Mouse (Mus musculus) E14TG2a.4 (cell line): ENCODE measurements around the gene Tnfaip8l2.
"Not testable (repeated sequence)": the region's sequence is repeated elsewhere in the genome, so short reads cannot be mapped to it uniquely, and the experiment has no call there.

ENCODE experiments used
- H3K27me3 ChIP-seq: 2 replicates; pipeline ENCODE4 v1.6.1; 2014; ENCODE audit warnings: low read length, control low read depth; ENCODE audit not compliant: insufficient read depth
- H3K36me3 ChIP-seq: 2 replicates; pipeline ENCODE4 v1.6.1; 2014; ENCODE audit warnings: low read length, control low read depth; ENCODE audit not compliant: insufficient read depth
- H3K4me1 ChIP-seq: replicated peaks from 2 replicates; pipeline ENCODE4 v1.6.1; 2014; ENCODE audit warnings: low read depth, low read length, control low read depth
- H3K4me3 ChIP-seq: replicated peaks from 2 replicates; pipeline ENCODE4 v1.5.1; 2014; ENCODE audit warnings: mild to moderate bottlenecking, low read length
- H3K9me3 ChIP-seq: 2 replicates; pipeline ENCODE4 v1.6.1; 2014; ENCODE audit warnings: low read length, control low read depth
- CTCF ChIP-seq: conservative IDR thresholded peaks from 2 replicates; pipeline ENCODE4 v1.5.1; 2014; ENCODE audit warnings: low read length
- NANOG ChIP-seq: IDR thresholded peaks from 2 replicates; pipeline ENCODE4 v1.6.1; 2014; ENCODE audit warnings: borderline replicate concordance, low read length, mixed read lengths
- POU5F1 ChIP-seq: IDR thresholded peaks from 2 replicates; pipeline ENCODE4 v1.6.1; 2014; ENCODE audit warnings: low read length, borderline replicate concordance

The Tnfaip8l2 gene

DNA sequence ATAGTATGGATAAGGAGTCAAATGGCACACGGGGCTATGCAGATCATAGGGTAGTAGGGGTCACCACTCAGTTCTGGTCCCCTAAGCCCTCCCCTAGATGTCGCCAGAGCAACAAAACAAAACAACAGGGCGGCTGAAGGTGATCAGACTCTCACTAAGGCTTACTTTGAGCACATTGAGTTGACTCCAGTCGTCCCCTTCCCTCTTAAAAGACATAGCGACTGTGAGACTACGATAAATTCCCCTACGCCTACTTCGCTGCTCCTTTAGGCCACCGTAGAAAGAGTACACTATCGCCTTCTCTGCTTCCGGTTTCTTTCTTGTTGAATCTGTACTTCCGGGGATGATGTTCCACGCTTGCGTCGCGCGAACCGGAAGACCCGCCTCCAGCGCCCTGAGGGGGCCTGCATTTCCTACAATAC lies 8.5 kb downstream of the Tnfaip8l2 start, which contains the start of the genes Scnm1 and Lysmd1:
Gene Scnm1 (minus strand): TSS at position 332 of the 422 bp plus-strand sequence.
Gene Lysmd1 (plus strand): TSS at position 409 of the 422 bp plus-strand sequence.
- Histone ChIP-seq H3K4me1 (peaks cover 50% of the 10 kb centered on the region), H3K27me3 (no peaks in the 10 kb centered on the region), H3K4me3 (peak within 1 kb of the TSS; percentile 84), H3K36me3 (peaks cover 33% of the 10 kb centered on the region), H3K9me3 (no peaks in the 10 kb centered on the region)
- 0 out of 2 replicates have a peak, but pooled peaks have one; percentile 8 for TF ChIP-seq CTCF
- TF ChIP-seq POU5F1: no peak

DNA sequence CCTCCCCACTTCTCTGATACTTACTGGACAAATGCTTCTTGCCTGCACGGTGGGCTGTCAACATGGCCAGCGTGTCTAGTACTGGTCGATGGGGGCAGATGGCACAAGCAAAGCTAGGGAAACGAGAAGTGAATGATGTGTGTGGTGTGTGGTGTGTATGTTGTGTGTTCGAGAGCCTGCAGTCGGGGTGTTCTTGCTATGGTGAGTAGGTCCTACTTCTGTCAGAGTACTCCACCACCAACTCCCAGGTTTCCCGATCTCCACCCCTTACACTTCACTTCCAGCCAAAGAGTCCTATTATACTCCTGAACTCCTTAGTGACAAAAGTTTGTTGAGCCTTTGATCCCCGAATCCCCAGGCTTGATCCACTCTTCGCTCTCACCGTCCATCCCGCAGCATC lies 9.0 kb downstream of the Tnfaip8l2 start:
- H3K9me3 ChIP-seq: no peaks in the 10 kb centered on the region
- H3K27me3 ChIP-seq: no peaks in the 10 kb centered on the region
- H3K4me3 ChIP-seq: peak overlapping the region; percentile 84
- H3K36me3 ChIP-seq: peaks cover 38% of the 10 kb centered on the region
- TF ChIP-seq POU5F1 (no peak), NANOG (no peak), CTCF (no peak)
- peaks cover 54% of the 10 kb centered on the region for H3K4me1 ChIP-seq

DNA sequence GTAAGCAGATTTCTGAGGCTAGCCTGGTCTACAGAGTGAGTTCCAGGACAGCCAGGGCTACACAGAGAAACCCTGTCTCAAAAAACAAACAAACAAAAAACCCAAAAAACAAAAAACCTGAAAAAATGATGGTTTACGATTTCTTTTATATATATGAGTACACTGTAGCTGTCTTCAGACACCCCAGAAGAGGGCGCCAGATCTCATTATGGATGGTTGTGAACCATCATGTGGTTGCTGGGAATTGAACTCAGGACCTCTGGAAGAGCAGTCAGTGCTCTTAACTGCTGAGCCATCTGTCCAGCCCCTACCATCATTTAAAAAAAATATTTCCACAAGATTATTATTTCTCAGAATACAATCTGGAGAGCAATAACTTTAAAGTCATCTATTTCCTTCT lies 9.8 kb downstream of the Tnfaip8l2 start:
- H3K36me3 ChIP-seq: peaks cover 40% of the 10 kb centered on the region
- H3K9me3 ChIP-seq, H3K27me3 ChIP-seq: not testable (repeated sequence)
- H3K4me3 ChIP-seq: peak overlapping the region; percentile 84; the same call in 1 of the 2 replicates
- TF ChIP-seq CTCF: peak; percentile 37
- peaks cover 55% of the 10 kb centered on the region for H3K4me1 ChIP-seq

DNA sequence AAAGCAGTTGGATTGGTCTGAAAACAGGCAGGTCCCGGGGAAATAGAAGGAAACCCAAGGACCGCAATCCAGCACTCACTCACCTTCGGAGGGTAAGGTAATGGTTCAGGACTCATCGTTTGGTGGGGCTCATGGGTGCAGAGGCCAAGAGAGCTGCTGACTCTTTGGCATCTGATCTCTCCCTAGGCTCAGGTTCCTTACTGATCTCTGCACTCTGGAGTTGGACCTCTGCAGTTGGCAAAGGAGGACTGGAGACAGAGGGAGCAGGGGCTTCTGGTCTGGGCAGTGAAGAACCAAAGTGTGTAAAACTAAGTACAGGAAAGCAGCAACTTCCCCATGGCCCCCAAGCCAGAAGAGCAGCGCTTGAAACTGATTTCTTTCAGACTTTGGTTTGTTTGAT lies 12.1 kb downstream of the Tnfaip8l2 start:
- Histone ChIP-seq H3K27me3 (no peaks in the 10 kb centered on the region), H3K36me3 (peaks cover 44% of the 10 kb centered on the region), H3K4me3 (no peak overlapping the region), H3K4me1 (peaks cover 43% of the 10 kb centered on the region), H3K9me3 (no peaks in the 10 kb centered on the region)
- TF ChIP-seq NANOG: no peak

DNA sequence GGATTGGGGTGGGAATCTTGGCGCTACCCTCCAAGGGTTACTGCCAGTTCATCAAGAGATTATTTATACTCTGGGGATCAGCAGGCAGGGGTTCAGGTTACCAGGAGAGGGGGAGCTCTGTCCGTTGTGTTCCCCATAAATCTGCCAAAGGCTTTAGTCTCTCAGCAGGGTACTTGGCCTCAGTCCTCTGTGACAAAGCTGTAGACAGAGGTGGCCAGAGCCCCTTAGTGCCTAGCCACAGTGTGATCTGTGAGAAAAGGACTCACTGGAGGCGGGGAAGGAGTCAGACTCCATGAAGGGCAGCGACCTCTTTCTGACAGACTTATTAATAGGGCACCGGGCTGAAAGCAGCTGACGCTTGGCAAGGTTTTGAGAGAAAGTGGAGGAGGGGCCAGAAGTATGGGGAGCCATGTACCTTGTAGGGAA lies 12.9 kb downstream of the Tnfaip8l2 start:
- peaks cover 44% of the 10 kb centered on the region for H3K36me3 ChIP-seq
- TF ChIP-seq POU5F1 (no peak), CTCF (no peak), NANOG (no peak)
- H3K27me3 ChIP-seq: no peaks in the 10 kb centered on the region
- H3K4me1 ChIP-seq: peaks cover 48% of the 10 kb centered on the region
- H3K4me3 ChIP-seq: no peak overlapping the region
- no peaks in the 10 kb centered on the region for H3K9me3 ChIP-seq

DNA sequence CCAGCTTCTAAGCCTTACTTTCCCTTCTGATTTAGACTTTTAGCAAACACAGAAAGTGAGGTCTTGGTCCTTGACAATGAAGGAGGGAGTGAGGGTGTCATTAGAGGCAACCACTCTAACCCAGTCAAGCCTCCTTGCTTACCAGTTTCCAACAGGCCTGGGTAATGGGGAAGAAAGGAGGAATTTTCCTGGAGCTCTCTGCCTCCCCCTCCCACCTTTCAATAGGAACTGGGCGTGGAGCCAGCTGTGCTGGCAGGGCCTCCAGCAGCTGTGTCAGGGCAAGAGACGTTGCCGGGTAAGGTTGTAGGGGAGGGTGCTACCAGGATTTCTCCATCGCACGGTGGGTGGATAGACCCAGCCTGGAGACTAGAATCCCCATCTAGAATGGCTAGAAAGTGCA lies 17.2 kb downstream of the Tnfaip8l2 start:
- H3K36me3 ChIP-seq: peaks cover 58% of the 10 kb centered on the region
- H3K9me3 ChIP-seq: no peaks in the 10 kb centered on the region
- H3K4me3 ChIP-seq: no peak overlapping the region
- peaks cover 47% of the 10 kb centered on the region for H3K4me1 ChIP-seq
- no peak for TF ChIP-seq NANOG
- TF ChIP-seq POU5F1: no peak
- no peak for TF ChIP-seq CTCF
- H3K27me3 ChIP-seq: no peaks in the 10 kb centered on the region

DNA sequence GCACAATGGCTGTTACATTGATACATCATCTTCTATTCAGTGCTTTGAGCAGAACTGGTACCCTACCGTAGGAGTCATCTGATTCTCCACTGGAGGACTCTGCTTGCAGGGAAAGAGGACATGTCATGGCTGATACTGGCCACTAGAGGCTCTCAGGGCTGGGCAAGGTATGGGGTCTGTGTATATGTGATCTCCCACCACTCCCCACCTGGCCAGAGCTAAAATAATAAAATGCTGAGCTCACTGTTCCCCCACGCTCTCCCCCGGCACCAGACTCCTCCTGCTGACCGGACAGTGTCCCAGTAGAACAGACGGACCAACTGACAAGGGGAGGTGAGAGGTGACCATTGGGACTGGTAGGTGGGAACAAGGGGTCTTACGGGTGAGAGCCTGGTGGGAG lies 17.9 kb downstream of the Tnfaip8l2 start, which contains the start of gene Tmod4:
Gene Tmod4 (plus strand): TSS at position 231 of the 400 bp plus-strand sequence.
- no peaks in the 10 kb centered on the region for H3K27me3 ChIP-seq
- no peaks in the 10 kb centered on the region for H3K9me3 ChIP-seq
- peaks cover 42% of the 10 kb centered on the region for H3K4me1 ChIP-seq
- H3K4me3 ChIP-seq: no peak within 1 kb of the TSS
- peaks cover 58% of the 10 kb centered on the region for H3K36me3 ChIP-seq
- TF ChIP-seq CTCF: peak; percentile 79
- no peak for TF ChIP-seq POU5F1

DNA sequence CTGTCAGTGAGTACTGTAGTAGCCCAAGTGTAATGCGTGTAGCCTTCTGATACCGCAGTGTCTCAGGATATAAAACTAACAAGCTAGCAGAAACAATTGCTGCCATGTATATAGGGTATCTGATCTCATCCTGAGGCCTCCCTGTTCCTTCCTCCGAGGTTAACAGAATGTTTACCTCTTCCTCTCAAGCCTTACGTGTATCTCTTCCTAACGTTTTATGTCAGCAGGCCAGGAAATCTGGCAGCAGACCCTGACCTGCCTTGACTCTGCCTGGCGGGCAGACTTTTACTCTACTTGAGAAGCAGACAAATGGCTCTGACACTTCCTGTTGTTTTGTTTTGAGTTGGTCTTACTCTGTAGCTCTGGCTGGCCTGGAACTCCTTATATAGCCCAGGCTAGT lies 20.6 kb downstream of the Tnfaip8l2 start:
- Histone ChIP-seq H3K4me1 (peaks cover 20% of the 10 kb centered on the region), H3K4me3 (no peak overlapping the region), H3K9me3 (no peaks in the 10 kb centered on the region), H3K36me3 (peaks cover 68% of the 10 kb centered on the region), H3K27me3 (no peaks in the 10 kb centered on the region)
- no peak for TF ChIP-seq POU5F1
- no peak for TF ChIP-seq NANOG
- no peak for TF ChIP-seq CTCF

DNA sequence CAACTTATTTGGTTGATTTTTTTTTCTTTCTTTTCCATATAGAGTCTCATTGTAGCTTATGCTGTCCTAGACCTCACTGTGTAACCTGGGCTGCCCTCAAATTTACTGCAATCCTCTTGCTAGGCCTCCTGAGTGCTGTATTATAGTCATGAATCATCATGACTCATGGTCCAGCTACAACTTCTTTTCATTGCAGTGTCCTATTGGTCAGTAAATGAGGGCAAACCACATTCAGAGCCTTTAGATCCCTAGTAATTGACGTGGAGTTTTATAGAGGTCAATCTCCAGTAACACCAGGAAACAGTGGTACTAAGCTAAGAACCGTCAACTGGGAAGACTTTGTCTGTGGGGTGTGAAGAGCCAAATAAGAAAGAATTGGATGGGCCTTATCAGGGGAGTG lies 24.4 kb downstream of the Tnfaip8l2 start:
- TF ChIP-seq CTCF: no peak
- TF ChIP-seq NANOG: no peak
- TF ChIP-seq POU5F1: no peak
- peaks cover 26% of the 10 kb centered on the region for H3K4me1 ChIP-seq
- H3K27me3 ChIP-seq: no peaks in the 10 kb centered on the region
- peaks cover 85% of the 10 kb centered on the region for H3K36me3 ChIP-seq
- no peaks in the 10 kb centered on the region for H3K9me3 ChIP-seq
- H3K4me3 ChIP-seq: no peak overlapping the region
